Mouse (Mus musculus) liver, adult 2 months (tissue): ENCODE results near the gene Tsga13. TPM values are rescaled to one million over a fixed set of nuclear protein-coding genes. Genes with fewer than 3 reads are reported as not detected.

Source experiments
- DNase-seq: peaks from one replicate; pipeline ENCODE4 v3.0.0-alpha.2; 2011; ENCODE audit warnings: low read depth, low spot score; ENCODE audit errors: extremely low read depth
- H3K27ac ChIP-seq: fragments of 200-500 bp; replicated peaks from 2 replicates; pipeline ENCODE4 v1.5.1; 2012; ENCODE audit warnings: low read depth, mild to moderate bottlenecking, control low read depth, inconsistent platforms, low read length; ENCODE audit not compliant: insufficient read depth
- H3K27me3 ChIP-seq: fragments of 200-500 bp; 2 replicates; pipeline ENCODE4 v1.6.1; 2012; ENCODE audit warnings: mild to moderate bottlenecking, moderate library complexity, low read length, inconsistent platforms; ENCODE audit not compliant: control insufficient read depth, insufficient read depth
- H3K36me3 ChIP-seq: fragments of 200-500 bp; 2 replicates; pipeline ENCODE4 v1.6.1; 2012; ENCODE audit warnings: low read length, inconsistent platforms; ENCODE audit not compliant: control insufficient read depth, insufficient read depth
- H3K4me1 ChIP-seq: fragments of 200-500 bp; 2 replicates; pipeline ENCODE4 v1.6.1; 2011; ENCODE audit warnings: low read length; ENCODE audit not compliant: control insufficient read depth, insufficient read depth
- H3K4me3 ChIP-seq: fragments of 200-500 bp; 2 replicates; pipeline ENCODE4 v1.5.1; 2011; ENCODE audit warnings: low read depth, mild to moderate bottlenecking, control low read depth, low read length, moderate library complexity; ENCODE audit not compliant: insufficient read depth
- H3K79me2 ChIP-seq: fragments of 200-500 bp; 2 replicates; pipeline ENCODE4 v1.6.1; 2012; ENCODE audit warnings: inconsistent platforms, mild to moderate bottlenecking, low read length, moderate library complexity; ENCODE audit not compliant: control insufficient read depth, insufficient read depth
- H3K9ac ChIP-seq: fragments of 200-500 bp; 2 replicates; pipeline ENCODE4 v1.6.1; 2012; ENCODE audit warnings: low read depth, mild to moderate bottlenecking, control low read depth, inconsistent platforms, low read length
- CTCF ChIP-seq: fragments of 200-500 bp; IDR thresholded peaks from 2 replicates; pipeline ENCODE4 v1.5.1; 2011; ENCODE audit warnings: low read depth, low read length, control low read depth
- POLR2A ChIP-seq: fragments of 200-500 bp; IDR thresholded peaks from 2 replicates; pipeline ENCODE4 v1.6.1; 2011; ENCODE audit warnings: low read length, control low read depth; ENCODE audit not compliant: insufficient read depth; ENCODE audit errors: extremely low read depth
- WGBS: fragments of 180-500 bp; shearing (Covaris S2); methylation state at CpG from one replicate; pipeline ENCODE4 v1.1.7; 2018; 5-methylcytosine and 5-hydroxymethylcytosine counted together
- polyA plus RNA-seq: library from polyadenylated mRNA; depleted of rRNA; stranded (reverse); fragments of >200 nt; gene quantifications from 2 replicates; pipeline ENCODE4 v1.2.3, GENCODE M21; 2012
- total RNA-seq: library from RNA; depleted of rRNA; stranded (reverse); fragments of >200 nt; gene quantifications from 2 replicates; pipeline ENCODE4 v1.2.3, GENCODE M21; 2014

The Tsga13 gene
- total and polyA plus RNA-seq, 2 experiments, result not detected

- H3K27me3 ChIP-seq, result no peaks in the 10 kb centered on the region
- H3K9ac ChIP-seq, result no peak overlapping the region
- H3K4me1 ChIP-seq, result peaks cover 2% of the 10 kb centered on the region; the same call in 1 of the 2 replicates
- no peak overlapping the region for H3K27ac ChIP-seq
- 75% methylated on average over 11 of the region's 11 CpGs for WGBS
- no peak for DNase-seq
- H3K36me3 ChIP-seq, result no peaks in the 10 kb centered on the region
- H3K79me2 ChIP-seq, result no peaks in the 10 kb centered on the region
- H3K4me3 ChIP-seq, result no peak overlapping the region
- TF ChIP-seq POLR2A (no peak), CTCF (no peak)
Measured at GRCm38 (mm10) chr6:30921826-30922225, 6.5 kb upstream of the Tsga13 start.

- H3K4me1 ChIP-seq, result peaks cover 2% of the 10 kb centered on the region; the same call in 1 of the 2 replicates
- 57% methylated on average over 21 of the region's 21 CpGs for WGBS
- H3K9ac ChIP-seq, result no peak overlapping the region
- H3K36me3 ChIP-seq, result no peaks in the 10 kb centered on the region
- no peaks in the 10 kb centered on the region for H3K79me2 ChIP-seq
- DNase-seq, result peak; percentile 69
- no peak for TF ChIP-seq POLR2A
- TF ChIP-seq CTCF, result no peak
- no peak overlapping the region for H3K27ac ChIP-seq
- H3K27me3 ChIP-seq, result no peaks in the 10 kb centered on the region
- no peak overlapping the region for H3K4me3 ChIP-seq
Measured at GRCm38 (mm10) chr6:30920834-30921675, 5.7 kb upstream of the Tsga13 start.

GRCm38 (mm10) chr6:30907970-30908369 is 7.4 kb downstream of the Tsga13 start:
- Histone ChIP-seq H3K79me2 (no peaks in the 10 kb centered on the region), H3K4me3 (no peak overlapping the region), H3K9ac (no peak overlapping the region), H3K27me3 (no peaks in the 10 kb centered on the region), H3K4me1 (no peaks in the 10 kb centered on the region), H3K27ac (no peak overlapping the region), H3K36me3 (no peaks in the 10 kb centered on the region)
- 66% methylated on average over 3 of the region's 3 CpGs for WGBS
- no peak for DNase-seq
- no peak for TF ChIP-seq POLR2A

- no peak overlapping the region for H3K27ac ChIP-seq
- no peaks in the 10 kb centered on the region for H3K79me2 ChIP-seq
- 87% methylated on average over 5 of the region's 5 CpGs for WGBS
- no peak for TF ChIP-seq POLR2A
- no peak for TF ChIP-seq CTCF
- H3K27me3 ChIP-seq, result no peaks in the 10 kb centered on the region
- no peak for DNase-seq
- no peaks in the 10 kb centered on the region for H3K36me3 ChIP-seq
- no peak overlapping the region for H3K9ac ChIP-seq
- H3K4me1 ChIP-seq, result no peaks in the 10 kb centered on the region
- H3K4me3 ChIP-seq, result no peak overlapping the region
Measured at GRCm38 (mm10) chr6:30904911-30905310, 10.5 kb downstream of the Tsga13 start.

GRCm38 (mm10) chr6:30904033-30904432 is 11.3 kb downstream of the Tsga13 start:
- H3K36me3 ChIP-seq, result no peaks in the 10 kb centered on the region
- no peaks in the 10 kb centered on the region for H3K4me1 ChIP-seq
- no peak overlapping the region for H3K9ac ChIP-seq
- no peak for TF ChIP-seq POLR2A
- no peak for TF ChIP-seq CTCF
- no peak overlapping the region for H3K4me3 ChIP-seq
- no peaks in the 10 kb centered on the region for H3K27me3 ChIP-seq
- WGBS, result 58% methylated on average over 3 of the region's 3 CpGs
- no peak overlapping the region for H3K27ac ChIP-seq
- H3K79me2 ChIP-seq, result no peaks in the 10 kb centered on the region
- no peak for DNase-seq

- no peaks in the 10 kb centered on the region for H3K27me3 ChIP-seq
- peaks cover 5% of the 10 kb centered on the region; the same call in 1 of the 2 replicates for H3K4me1 ChIP-seq
- 80% methylated on average over 6 of the region's 6 CpGs for WGBS
- no peak for DNase-seq
- H3K27ac ChIP-seq, result no peak overlapping the region
- H3K36me3 ChIP-seq, result no peaks in the 10 kb centered on the region
- TF ChIP-seq CTCF, result no peak
- no peak for TF ChIP-seq POLR2A
- H3K79me2 ChIP-seq, result no peaks in the 10 kb centered on the region
- H3K4me3 ChIP-seq, result no peak overlapping the region
- no peak overlapping the region for H3K9ac ChIP-seq
Measured at GRCm38 (mm10) chr6:30897520-30897919, 17.9 kb downstream of the Tsga13 start.
